18 mouse cellular contexts compared by ENCODE assay signal in genomic region chr11:95487237-95487636, GRCm38 (mm10). TPM values are rescaled to one million over a fixed set of nuclear protein-coding genes. Genes with fewer than 3 reads are reported as not detected.
"Had no signal": no experiment of that assay in that cellular context is flagged by ENCODE, and none has a peak within 500 bp of the region (broad histone marks: within the 10 kb centered on the region; RNA-seq: fewer than 3 reads in every experiment).

No protein-coding gene starts in this region.

- H3K4me1 ChIP-seq: neural tube, embryonic 13.5 days; neural tube, embryonic 15.5 days; stomach, embryonic 15.5 days had no signal

- H3K4me3 ChIP-seq: neural tube, embryonic 13.5 days; neural tube, embryonic 15.5 days; stomach, embryonic 15.5 days had no signal

- H3K9ac ChIP-seq: neural tube, embryonic 13.5 days; neural tube, embryonic 15.5 days; stomach, embryonic 15.5 days had no signal

- H3K27me3 ChIP-seq: neural tube, embryonic 13.5 days; neural tube, embryonic 15.5 days; stomach, embryonic 15.5 days had no signal

- H3K4me2 ChIP-seq: neural tube, embryonic 13.5 days; neural tube, embryonic 15.5 days; stomach, embryonic 15.5 days had no signal

- DNase-seq: retina, postnatal 1 day; right cerebral cortex, adult 18-20 months; right cerebral cortex, postnatal 14 days; right cerebral cortex, postnatal 25 days; right cerebral cortex, postnatal 4 days; spleen, adult 18-20 months; thymus, adult 18-20 months; thymus, adult 2 months; thymus, postnatal 14 days; thymus, postnatal 25 days; thymus, postnatal 36 days; thymus, postnatal 4 days had no signal

- H3K27ac ChIP-seq: neural tube, embryonic 13.5 days; neural tube, embryonic 15.5 days; stomach, embryonic 15.5 days; stomach, postnatal 0 days had no signal

- H3K9me3 ChIP-seq: neural tube, embryonic 13.5 days; neural tube, embryonic 15.5 days; stomach, embryonic 15.5 days had no signal

RNA-seq across cellular contexts. Expression of gene Nxph3, which starts 27.1 kb away (rescaled TPM):
- total RNA-seq: neutrophil, adult 5-6 weeks had no signal
- polyA plus RNA-seq: thymus, postnatal 0 days had no signal
